Mouse (Mus musculus) thymus, adult 18-20 months (tissue): Measurements from ENCODE around the gene Bcl2l13.
"Not testable (repeated sequence)": the region's sequence is repeated elsewhere in the genome, so short reads cannot be mapped to it uniquely, and the experiment has no call there.

ENCODE experiments used
- DNase-seq, 2 experiments: peaks; one replicate each; pipeline ENCODE4 v3.0.0; 2022; ENCODE audit warnings: mixed read lengths in 2 of 2

The Bcl2l13 gene

DNA sequence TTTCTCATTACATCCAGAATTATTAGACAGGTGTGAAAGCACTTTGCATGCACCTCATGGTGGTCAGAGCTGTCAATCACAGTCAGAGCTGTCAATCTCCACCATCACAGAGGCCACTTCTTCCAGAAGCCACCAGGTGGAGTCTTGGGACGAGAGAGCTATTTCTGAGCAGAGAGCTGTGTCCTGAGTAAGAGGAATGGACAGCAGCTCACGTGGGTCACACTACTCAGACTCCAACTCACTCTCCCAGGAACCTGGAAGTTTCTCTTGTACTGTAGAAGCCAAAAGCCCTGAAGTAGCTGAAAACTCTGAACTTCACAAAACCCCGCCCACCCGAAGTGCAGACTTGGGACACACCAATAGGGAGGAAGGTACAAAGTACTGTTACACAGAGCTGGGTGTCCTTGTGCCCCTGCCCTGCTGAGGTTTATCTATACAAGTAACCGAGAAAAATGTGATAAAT lies 67.5 kb downstream of the Bcl2l13 start:
- no peak for DNase-seq

GRCm38 (mm10) chr6:120903961-120904360 lies 67.9 kb downstream of the Bcl2l13 start:
- no peak for DNase-seq

GRCm38 (mm10) chr6:120905111-120905510 lies 69.1 kb downstream of the Bcl2l13 start:
- DNase-seq, result no peak

DNA sequence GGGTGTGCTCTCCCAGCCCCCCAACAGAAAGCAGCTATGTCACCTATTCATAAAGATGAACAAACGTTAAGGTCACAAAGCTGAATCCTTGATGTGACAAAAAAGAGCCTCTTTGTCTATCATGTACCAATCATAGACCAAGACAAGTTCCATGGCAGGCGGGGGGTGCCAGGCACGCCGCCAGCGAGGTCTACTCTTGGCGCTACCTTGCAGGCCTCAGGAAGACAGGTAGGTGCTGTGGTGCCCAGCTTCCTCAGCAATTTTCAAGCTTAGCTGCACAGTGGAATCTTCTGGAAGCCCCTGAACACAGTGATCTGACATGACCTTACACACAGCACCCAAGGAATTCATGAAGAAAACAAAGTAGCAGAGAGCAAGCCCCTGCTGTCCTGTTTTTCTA lies 70.5 kb downstream of the Bcl2l13 start:
- no peak for DNase-seq

DNA sequence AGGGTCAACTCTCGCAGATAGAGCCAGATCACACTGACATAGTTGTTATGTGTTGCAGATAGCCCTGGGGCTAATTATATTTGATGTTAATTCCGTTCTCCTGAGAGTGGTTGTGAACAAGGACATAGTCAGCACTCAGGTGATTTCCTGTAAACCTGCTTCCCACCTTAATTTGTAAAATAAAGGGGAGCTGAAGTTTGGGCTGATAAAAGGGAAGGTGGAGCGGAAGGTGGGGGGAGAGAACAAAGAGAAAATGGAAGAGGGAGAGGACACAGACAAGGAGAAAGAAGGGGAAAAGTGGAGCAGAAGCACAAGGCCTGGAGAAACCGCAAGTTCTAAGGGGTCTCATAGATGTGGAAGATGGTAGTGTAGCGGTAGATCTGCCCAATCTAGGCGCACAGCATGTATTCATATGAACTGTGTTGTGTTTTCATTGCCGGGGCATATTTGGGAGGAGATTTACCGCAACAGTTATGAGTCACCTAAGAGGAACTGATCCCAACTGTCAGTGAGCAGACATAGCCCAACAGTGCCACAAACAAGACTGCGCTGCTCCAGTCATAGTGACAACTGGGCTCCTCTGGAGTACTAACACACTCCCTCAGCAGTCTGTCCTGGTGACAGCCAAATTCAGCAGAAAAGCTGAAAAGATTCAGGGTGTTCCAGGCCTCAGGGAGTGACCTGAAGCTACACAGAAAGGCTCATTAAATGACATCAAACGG lies 72.0 kb downstream of the Bcl2l13 start:
- DNase-seq, result not testable (repeated sequence)

GRCm38 (mm10) chr6:120909501-120909900 lies 73.5 kb downstream of the Bcl2l13 start:
- DNase-seq, result no peak

DNA sequence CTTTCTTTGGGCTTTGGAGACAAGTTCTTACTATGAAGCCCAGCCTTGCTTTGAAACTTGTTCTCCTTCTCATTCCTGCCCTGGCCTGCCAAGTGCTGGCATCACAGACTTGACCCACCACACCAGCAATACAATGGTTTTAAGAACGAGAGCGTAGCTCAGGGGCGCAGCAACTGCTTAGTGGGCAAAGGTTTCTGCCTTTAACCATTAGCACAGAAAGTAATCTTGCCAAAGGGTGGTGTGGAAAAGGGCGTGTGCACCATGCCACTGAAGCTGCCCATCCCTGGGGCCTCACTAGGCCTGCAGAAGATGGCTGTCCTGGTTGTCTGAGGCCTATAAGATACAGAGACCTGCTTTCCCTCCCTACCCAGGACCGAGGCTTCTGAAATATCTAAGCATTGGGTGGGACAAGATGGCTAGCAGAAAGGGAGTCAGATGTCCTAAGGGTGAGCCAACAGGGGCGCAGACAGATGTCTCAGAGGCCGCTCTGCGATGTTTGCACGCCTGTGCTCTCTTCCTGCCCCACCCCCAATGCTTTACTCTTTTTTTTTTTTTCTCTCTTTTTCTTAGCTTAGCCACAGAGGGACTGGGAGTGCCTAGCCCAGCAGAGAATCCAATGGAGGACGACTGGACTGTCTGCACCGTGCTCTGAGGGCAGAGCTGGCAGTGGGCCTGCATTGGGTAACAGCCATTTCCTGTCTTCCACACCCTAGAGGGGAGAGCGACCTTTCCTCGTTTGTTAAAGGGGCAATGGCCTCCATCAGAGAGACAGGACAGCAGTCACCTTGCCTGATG lies 75.4 kb downstream of the Bcl2l13 start:
- DNase-seq, result no peak

DNA sequence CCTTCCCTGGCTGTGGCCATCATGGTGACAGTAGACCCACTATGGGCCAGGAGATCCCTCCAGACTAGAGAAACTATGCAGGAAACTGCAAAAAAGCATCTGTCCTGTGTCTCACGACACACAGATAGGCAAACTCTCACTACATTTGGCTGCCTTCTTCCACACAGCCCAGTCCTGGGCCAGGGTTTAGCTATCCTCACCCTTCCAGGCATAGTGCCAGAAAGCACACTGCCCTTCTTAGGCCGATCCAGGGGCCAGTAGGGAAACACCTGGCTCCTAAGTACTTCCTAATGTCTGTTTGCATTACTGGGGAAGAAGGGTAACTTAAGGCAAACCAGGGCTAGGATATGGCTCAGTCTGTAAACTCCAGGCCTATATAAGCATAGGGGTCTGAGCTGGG lies 76.9 kb downstream of the Bcl2l13 start:
- DNase-seq, result no peak

- DNase-seq, result no peak
Observed at GRCm38 (mm10) chr6:120913783-120914182, 77.8 kb downstream of the Bcl2l13 start.

DNA sequence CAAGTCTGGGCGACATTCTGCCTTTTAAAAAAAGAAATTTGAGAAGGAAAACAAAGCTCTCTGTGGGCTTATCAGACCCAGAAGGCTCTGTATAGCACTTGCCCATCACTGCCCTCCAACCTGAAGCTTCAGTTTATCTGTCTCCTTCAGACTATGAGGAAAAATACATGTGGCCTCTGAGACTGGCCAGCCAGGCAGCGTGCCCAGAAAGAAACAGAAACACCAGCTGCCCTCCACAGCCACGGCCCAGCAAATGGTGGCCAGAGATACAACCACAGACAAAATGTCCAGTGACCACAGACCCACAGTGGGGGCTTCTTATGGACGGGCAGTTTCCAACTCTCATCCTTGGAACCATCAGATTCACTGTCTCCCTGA lies 78.5 kb downstream of the Bcl2l13 start:
- no peak for DNase-seq

GRCm38 (mm10) chr6:120914911-120915648 lies 79.1 kb downstream of the Bcl2l13 start:
- peak; percentile 39 to 65 for DNase-seq

GRCm38 (mm10) chr6:120915649-120915975 lies 79.6 kb downstream of the Bcl2l13 start:
- DNase-seq, result no peak

DNA sequence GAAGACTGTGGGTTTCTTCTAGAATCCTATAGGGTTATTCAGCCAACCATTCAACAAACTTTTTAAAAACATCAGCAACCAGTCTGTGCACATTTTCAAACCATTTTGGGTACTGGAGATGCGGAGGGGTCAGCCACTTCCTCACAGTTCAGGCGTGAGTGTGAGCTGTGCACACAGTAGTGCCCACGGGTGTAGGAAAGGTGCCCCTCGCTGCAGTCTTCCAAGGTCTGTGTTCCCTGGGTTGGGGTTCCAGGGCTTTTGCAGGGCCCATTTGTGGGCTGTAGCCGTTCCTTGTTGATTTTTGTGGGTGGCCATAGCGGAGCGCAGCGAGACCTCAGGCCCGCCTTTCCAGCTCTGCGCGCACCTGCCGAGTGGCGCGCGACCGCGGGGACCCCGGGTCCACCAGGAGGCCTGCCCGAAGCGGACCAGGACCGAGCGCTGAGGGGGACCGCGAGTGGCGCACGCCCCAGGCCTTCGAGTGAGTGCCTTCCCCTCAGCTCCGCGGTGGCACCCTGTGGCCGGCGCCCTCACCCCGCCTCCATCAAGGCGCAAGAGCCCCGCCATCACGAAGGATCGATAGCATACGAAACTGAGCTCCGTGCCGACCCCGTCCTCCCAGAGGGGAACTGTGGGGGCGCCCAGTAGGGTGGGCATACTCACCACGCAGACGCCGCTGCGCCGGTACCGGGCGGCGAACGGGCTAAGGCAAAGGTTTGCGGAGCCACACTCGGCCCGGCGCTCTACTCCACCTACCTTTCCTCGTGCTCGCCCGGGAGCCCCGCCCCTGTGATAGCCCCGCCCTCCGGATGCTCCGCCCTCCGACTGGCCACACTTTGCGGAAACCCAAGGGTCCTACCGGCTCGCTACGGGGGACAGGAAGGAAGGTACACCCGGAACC lies 80.3 kb downstream of the Bcl2l13 start, which contains the start of gene Bid:
Gene Bid, minus strand, starts transcription at position 780 of the 898 bp plus-strand sequence.
- peak; percentile 93 to 96 for DNase-seq

DNA sequence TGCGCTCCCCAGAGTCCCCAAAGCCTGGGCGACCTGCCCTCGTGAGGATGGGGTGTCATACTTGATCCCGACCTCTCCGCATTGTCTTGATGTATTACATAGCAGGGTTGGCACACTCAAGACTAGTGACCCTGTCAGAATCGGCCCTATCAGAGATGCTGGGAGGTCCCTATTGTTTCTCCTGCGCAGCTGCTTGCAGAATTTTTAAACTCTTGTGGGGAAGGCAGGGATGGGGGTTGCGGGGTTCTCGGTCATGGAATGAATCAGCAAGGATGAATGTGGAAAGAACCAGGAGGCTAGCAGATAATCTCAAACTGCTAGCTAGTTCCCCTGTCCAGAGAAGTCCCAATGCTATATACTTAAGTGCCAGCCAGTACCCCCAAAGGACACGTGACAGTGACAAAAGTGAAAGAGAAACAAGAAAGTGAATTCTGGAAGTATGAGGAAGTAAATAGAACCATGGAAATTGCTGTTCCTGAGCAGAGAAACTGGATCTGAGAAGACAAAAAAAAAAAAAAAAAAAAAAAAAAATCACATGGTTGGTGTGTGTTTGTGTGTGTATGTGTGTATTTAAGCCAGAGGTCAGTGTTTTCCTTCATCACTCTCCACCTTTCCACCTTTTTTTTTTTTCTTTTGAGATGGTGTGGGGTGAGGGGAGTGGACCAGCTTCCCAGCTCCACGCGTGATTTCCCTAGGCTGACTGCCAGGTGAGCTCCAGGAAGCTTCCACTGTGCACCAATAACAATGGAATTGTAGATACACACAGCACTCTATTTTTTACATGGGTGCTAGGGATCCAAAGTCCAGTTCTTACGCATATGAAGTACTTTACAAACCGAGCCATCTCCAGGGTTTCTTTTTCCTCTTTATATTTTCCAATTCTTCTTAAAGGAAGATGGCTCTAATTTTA lies 81.2 kb downstream of the Bcl2l13 start:
- DNase-seq, result not testable (repeated sequence)

DNA sequence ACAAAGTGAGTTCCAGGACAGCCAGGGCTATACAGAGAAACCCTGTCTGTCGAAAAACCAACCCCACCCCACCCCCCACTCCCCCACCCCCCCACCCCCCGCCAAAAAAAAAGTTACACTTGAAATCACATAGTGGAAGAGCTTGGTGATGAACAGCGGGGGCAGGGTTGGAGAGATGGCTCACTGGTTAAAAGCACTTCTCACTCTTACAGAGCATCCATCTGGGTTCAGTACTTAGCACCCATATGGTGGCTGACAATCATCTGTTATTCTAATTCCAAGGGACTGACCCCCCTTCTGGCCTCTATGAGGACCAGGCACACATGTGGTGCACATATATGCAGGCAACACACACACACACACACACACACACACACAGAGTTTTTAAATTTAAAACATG lies 82.0 kb downstream of the Bcl2l13 start:
- no peak for DNase-seq

DNA sequence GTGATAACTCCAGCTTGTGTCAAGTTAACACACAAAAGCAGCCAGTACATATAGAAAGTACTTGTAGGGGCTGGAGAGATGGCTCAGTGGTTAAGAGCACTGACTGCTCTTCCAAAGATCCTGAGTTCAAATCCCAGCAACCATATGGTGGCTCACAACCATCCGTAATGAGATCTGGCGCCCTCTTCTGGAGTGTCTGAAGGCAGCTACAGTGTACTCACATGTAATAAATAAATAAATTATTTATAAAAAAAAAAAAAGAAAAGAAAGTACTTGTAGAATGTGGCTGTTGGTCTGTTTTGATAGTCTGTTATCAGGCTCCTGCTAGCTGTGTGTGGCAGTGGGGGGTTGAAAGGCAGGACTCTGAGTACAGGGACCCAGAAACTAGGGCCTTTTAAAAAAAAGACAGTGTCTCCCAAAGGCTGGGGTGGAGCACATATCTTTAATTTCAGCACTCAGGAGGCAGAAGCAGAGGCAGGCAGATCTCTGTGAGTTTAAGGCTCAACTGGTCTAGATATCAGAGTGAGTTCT lies 88.8 kb downstream of the Bcl2l13 start:
- DNase-seq, result not testable (repeated sequence)

DNA sequence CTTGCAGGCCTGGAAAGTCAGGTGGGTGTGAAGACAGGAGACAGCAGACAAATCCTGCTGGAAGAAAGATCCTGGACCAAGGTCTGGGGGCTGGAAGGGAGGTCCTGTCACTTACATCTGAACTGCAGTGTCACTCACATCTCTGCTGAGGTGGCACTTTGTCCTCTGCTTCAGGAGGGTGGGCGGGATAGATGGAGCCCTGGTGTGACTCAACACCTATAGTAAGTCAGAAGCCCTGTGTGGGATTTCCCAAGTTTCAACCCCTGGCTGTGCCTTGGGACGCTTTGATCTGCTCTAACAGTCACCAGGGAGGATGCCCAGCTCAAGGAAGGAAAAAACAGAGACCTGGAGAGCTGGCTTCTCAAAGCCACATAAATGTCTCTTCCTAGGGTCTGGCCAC lies 90.9 kb downstream of the Bcl2l13 start:
- DNase-seq, result no peak

- no peak for DNase-seq
Observed at GRCm38 (mm10) chr6:120927765-120928164, 91.8 kb downstream of the Bcl2l13 start.

GRCm38 (mm10) chr6:120929421-120929820 lies 93.4 kb downstream of the Bcl2l13 start:
- no peak for DNase-seq

DNA sequence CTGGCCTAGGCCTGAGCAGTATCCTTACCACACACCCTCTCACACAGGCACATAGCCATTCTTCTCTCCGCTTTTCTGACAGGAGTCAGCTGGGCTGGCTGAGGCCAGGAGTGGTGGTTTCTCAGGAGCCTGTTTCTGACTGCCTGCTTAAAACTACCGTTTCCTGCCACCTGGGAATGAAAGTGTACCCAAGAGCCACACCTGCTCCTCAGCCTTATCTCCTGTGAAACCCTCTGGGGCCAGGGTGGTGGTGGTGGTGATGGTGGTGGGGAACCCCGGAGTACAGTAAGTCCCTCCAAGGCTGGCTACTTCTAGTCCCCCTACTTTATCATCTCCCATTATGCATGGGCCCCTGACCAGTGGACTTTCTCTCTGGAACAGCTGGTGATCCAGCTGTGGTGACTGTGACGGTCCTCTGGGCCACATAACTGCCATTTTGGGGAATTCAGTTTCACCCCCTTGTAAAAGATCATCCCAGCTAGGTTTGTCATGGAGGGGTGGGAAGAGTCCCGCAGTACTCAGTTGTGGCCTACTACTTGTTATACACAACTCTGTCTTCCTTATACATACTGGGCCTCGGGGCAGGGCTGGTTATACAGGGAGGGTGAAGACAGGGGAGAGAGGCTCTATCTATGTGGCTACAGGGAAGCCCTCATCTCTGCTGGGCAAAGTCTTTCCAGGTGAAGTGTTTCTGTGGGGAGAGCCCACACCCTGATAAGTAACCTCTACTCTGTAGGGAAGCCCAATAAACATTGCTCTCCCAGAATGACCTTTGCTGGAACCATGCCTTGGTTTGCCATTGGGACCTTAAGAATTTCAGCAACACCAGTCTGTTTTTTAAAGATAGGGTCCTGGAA lies 94.7 kb downstream of the Bcl2l13 start:
- DNase-seq, result peak; percentile 71 to 83
